Mouse (Mus musculus) forebrain, embryonic 13.5 days (tissue): Measurements from ENCODE around the gene Olfr1155. TPM values are rescaled to one million over a fixed set of nuclear protein-coding genes. Genes with fewer than 3 reads are reported as not detected.

Experiments
- ATAC-seq: fragments of 200-750 bp; cut with Nextera tagmentation; 2 replicates; pipeline ENCODE4 v1.8.0; 2017
- H3K27ac ChIP-seq: fragments of 300-500 bp; sonication (generic); 2 replicates; pipeline ENCODE4 v1.5.1; 2015; ENCODE audit warnings: inconsistent platforms, mild to moderate bottlenecking, moderate library complexity
- H3K27me3 ChIP-seq: fragments of 300-500 bp; sonication (generic); 2 replicates; pipeline ENCODE4 v1.6.1; 2015; ENCODE audit warnings: mild to moderate bottlenecking, inconsistent platforms
- H3K36me3 ChIP-seq: fragments of 300-500 bp; sonication (generic); 2 replicates; pipeline ENCODE4 v1.6.1; 2015; ENCODE audit warnings: mild to moderate bottlenecking, inconsistent platforms; ENCODE audit not compliant: poor library complexity, severe bottlenecking
- H3K4me1 ChIP-seq: fragments of 300-500 bp; sonication (generic); 2 replicates; pipeline ENCODE4 v1.6.1; 2015; ENCODE audit warnings: inconsistent platforms
- H3K4me2 ChIP-seq: fragments of 300-500 bp; sonication (generic); 2 replicates; pipeline ENCODE4 v1.6.1; 2015; ENCODE audit warnings: inconsistent platforms, mild to moderate bottlenecking, moderate library complexity
- H3K4me3 ChIP-seq: fragments of 300-500 bp; sonication (generic); 2 replicates; pipeline ENCODE4 v1.5.1; 2015; ENCODE audit warnings: mild to moderate bottlenecking, inconsistent platforms
- H3K9ac ChIP-seq: fragments of 300-500 bp; sonication (generic); 2 replicates; pipeline ENCODE4 v1.6.1; 2015; ENCODE audit warnings: mild to moderate bottlenecking, inconsistent platforms
- H3K9me3 ChIP-seq: fragments of 300-500 bp; sonication (generic); replicated peaks from 2 replicates; pipeline ENCODE4 v1.6.1; 2016; ENCODE audit warnings: inconsistent platforms
- WGBS: fragments of 180-500 bp; shearing (Covaris S2); methylation state at CpG from one replicate; pipeline ENCODE4 v1.1.7; 2015; 5-methylcytosine and 5-hydroxymethylcytosine counted together
- polyA plus RNA-seq: library from polyadenylated mRNA; unstranded; fragments of >200 nt; fragmentation: Nextera tagmentation; extraction: Ambion mirVana; gene quantifications from 2 replicates; pipeline ENCODE4 v1.2.1, GENCODE M21; 2015

Olfr1155 gene
- not detected in 2 replicates for polyA plus RNA-seq

GRCm38 (mm10) chr2:87945037-87945436, at the start of gene Olfr1155:
Olfr1155 (minus strand) TSS chr2:87945137.
- no peak within 1 kb of the TSS for H3K27ac ChIP-seq
- H3K27me3 ChIP-seq: no peaks in the 10 kb centered on the region
- no peak within 1 kb of the TSS for H3K9ac ChIP-seq
- WGBS: 94% methylated on average over 1 of the region's 1 CpGs
- no peaks in the 10 kb centered on the region for H3K36me3 ChIP-seq
- no peaks in the 10 kb centered on the region for H3K4me1 ChIP-seq
- ATAC-seq: no peak
- no peak within 1 kb of the TSS for H3K4me2 ChIP-seq
- no peak within 1 kb of the TSS for H3K4me3 ChIP-seq
- no peaks in the 10 kb centered on the region for H3K9me3 ChIP-seq

- no peak within 1 kb of the TSS for H3K4me3 ChIP-seq
- ATAC-seq: no peak
- H3K36me3 ChIP-seq: no peaks in the 10 kb centered on the region
- no peak within 1 kb of the TSS for H3K27ac ChIP-seq
- H3K27me3 ChIP-seq: no peaks in the 10 kb centered on the region
- H3K4me2 ChIP-seq: no peak within 1 kb of the TSS
- no peak within 1 kb of the TSS for H3K9ac ChIP-seq
- H3K9me3 ChIP-seq: no peaks in the 10 kb centered on the region
- no peaks in the 10 kb centered on the region for H3K4me1 ChIP-seq
Measured at GRCm38 (mm10) chr2:87989813-87990212, 44.9 kb upstream of the Olfr1155 start, which contains the start of gene Olfr1158. Olfr1158 (plus strand) TSS chr2:87990113.

GRCm38 (mm10) chr2:87974563-87974962, 29.6 kb upstream of the Olfr1155 start, which contains the start of gene Olfr74:
Olfr74 (minus strand) TSS chr2:87974663.
- WGBS: 78% methylated on average over 3 of the region's 3 CpGs
- Histone ChIP-seq H3K4me2 (no peak within 1 kb of the TSS), H3K4me1 (no peaks in the 10 kb centered on the region), H3K36me3 (no peaks in the 10 kb centered on the region), H3K4me3 (no peak within 1 kb of the TSS), H3K9me3 (no peaks in the 10 kb centered on the region), H3K27me3 (no peaks in the 10 kb centered on the region), H3K27ac (no peak within 1 kb of the TSS), H3K9ac (no peak within 1 kb of the TSS)
- no peak for ATAC-seq

- H3K36me3 ChIP-seq: no peaks in the 10 kb centered on the region
- H3K9me3 ChIP-seq: no peaks in the 10 kb centered on the region
- WGBS: 97% methylated on average over 4 of the region's 4 CpGs
- ATAC-seq: no peak
- H3K9ac ChIP-seq: no peak within 1 kb of the TSS
- no peaks in the 10 kb centered on the region for H3K4me1 ChIP-seq
- H3K4me3 ChIP-seq: no peak within 1 kb of the TSS
- no peak within 1 kb of the TSS for H3K27ac ChIP-seq
- H3K27me3 ChIP-seq: no peaks in the 10 kb centered on the region
- no peak within 1 kb of the TSS for H3K4me2 ChIP-seq
Measured at GRCm38 (mm10) chr2:87968199-87968598, 23.3 kb upstream of the Olfr1155 start, which contains the start of gene Olfr1157. Olfr1157 (minus strand) TSS chr2:87968299.

GRCm38 (mm10) chr2:87953000-87953399, 8.1 kb upstream of the Olfr1155 start, which contains the start of gene Olfr1156:
Olfr1156 (minus strand) TSS chr2:87953100.
- Histone ChIP-seq H3K4me1 (no peaks in the 10 kb centered on the region), H3K36me3 (no peaks in the 10 kb centered on the region), H3K4me2 (no peak within 1 kb of the TSS), H3K27me3 (no peaks in the 10 kb centered on the region), H3K4me3 (no peak within 1 kb of the TSS), H3K27ac (no peak within 1 kb of the TSS), H3K9me3 (no peaks in the 10 kb centered on the region), H3K9ac (no peak within 1 kb of the TSS)
- ATAC-seq: no peak

GRCm38 (mm10) chr2:87905066-87905465, 39.9 kb downstream of the Olfr1155 start, which contains the start of gene Olfr1154:
Olfr1154 (minus strand) TSS chr2:87905166.
- no peak within 1 kb of the TSS for H3K4me2 ChIP-seq
- no peaks in the 10 kb centered on the region for H3K27me3 ChIP-seq
- no peaks in the 10 kb centered on the region for H3K36me3 ChIP-seq
- 93% methylated on average over 1 of the region's 1 CpGs for WGBS
- no peak within 1 kb of the TSS for H3K9ac ChIP-seq
- no peak for ATAC-seq
- no peaks in the 10 kb centered on the region for H3K9me3 ChIP-seq
- H3K27ac ChIP-seq: no peak within 1 kb of the TSS
- no peak within 1 kb of the TSS for H3K4me3 ChIP-seq
- no peaks in the 10 kb centered on the region for H3K4me1 ChIP-seq

- no peaks in the 10 kb centered on the region for H3K36me3 ChIP-seq
- H3K9me3 ChIP-seq: no peaks in the 10 kb centered on the region
- H3K4me2 ChIP-seq: no peak within 1 kb of the TSS
- H3K27me3 ChIP-seq: no peaks in the 10 kb centered on the region
- ATAC-seq: no peak
- no peak within 1 kb of the TSS for H3K9ac ChIP-seq
- no peak within 1 kb of the TSS for H3K27ac ChIP-seq
- no peak within 1 kb of the TSS for H3K4me3 ChIP-seq
- WGBS: 79% methylated on average over 1 of the region's 1 CpGs
- no peaks in the 10 kb centered on the region for H3K4me1 ChIP-seq
Measured at GRCm38 (mm10) chr2:87894662-87895061, 50.3 kb downstream of the Olfr1155 start, which contains the start of gene Olfr1153. Olfr1153 (plus strand) TSS chr2:87894962.

Other genes starting within 250 kb of the Olfr1155 start
- gene Olfr1137, start 232.0 kb downstream of the Olfr1155 start, polyA plus RNA-seq: not detected in 2 replicates
- gene Olfr1138, start 205.2 kb downstream of the Olfr1155 start, polyA plus RNA-seq: not detected in 2 replicates
- gene Olfr1140, start 201.4 kb downstream of the Olfr1155 start, polyA plus RNA-seq: not detected in 2 replicates
- not detected in 2 replicates for gene Olfr1141, start 191.1 kb downstream of the Olfr1155 start, polyA plus RNA-seq
- not detected in 2 replicates for gene Olfr152, start 165.7 kb downstream of the Olfr1155 start, polyA plus RNA-seq
- not detected in 2 replicates for gene Olfr1143, start 144.5 kb downstream of the Olfr1155 start, polyA plus RNA-seq
- not detected in 2 replicates for gene Olfr1145, start 135.3 kb downstream of the Olfr1155 start, polyA plus RNA-seq
- gene Olfr1148, start 114.6 kb downstream of the Olfr1155 start, polyA plus RNA-seq: not detected in 2 replicates
- not detected in 2 replicates for gene Olfr1150-ps1, start 101.1 kb downstream of the Olfr1155 start, polyA plus RNA-seq
- gene Olfr1151, start 89.3 kb downstream of the Olfr1155 start, polyA plus RNA-seq: not detected in 2 replicates
- gene Olfr1152, start 78.6 kb downstream of the Olfr1155 start, polyA plus RNA-seq: 0.03 TPM in 1 of 2 replicates, not detected in the other
- not detected in 2 replicates for gene Olfr1153, start 50.2 kb downstream of the Olfr1155 start, polyA plus RNA-seq
- not detected in 2 replicates for gene Olfr1154, start 40.0 kb downstream of the Olfr1155 start, polyA plus RNA-seq
- not detected in 2 replicates for gene Olfr1156, start 8.0 kb upstream of the Olfr1155 start, polyA plus RNA-seq
- gene Olfr1157, start 23.2 kb upstream of the Olfr1155 start, polyA plus RNA-seq: not detected in 2 replicates
- not detected in 2 replicates for gene Olfr74, start 29.5 kb upstream of the Olfr1155 start, polyA plus RNA-seq
- gene Olfr1158, start 45.0 kb upstream of the Olfr1155 start, polyA plus RNA-seq: not detected in 2 replicates
- not detected in 2 replicates for gene Olfr1160, start 63.1 kb upstream of the Olfr1155 start, polyA plus RNA-seq
- gene Olfr1161, start 77.6 kb upstream of the Olfr1155 start, polyA plus RNA-seq: not detected in 2 replicates
- gene Olfr73, start 92.6 kb upstream of the Olfr1155 start, polyA plus RNA-seq: not detected in 2 replicates
- gene Olfr1162, start 106.0 kb upstream of the Olfr1155 start, polyA plus RNA-seq: not detected in 2 replicates
- gene Olfr1163, start 126.7 kb upstream of the Olfr1155 start, polyA plus RNA-seq: not detected in 2 replicates
- not detected in 2 replicates for gene Olfr1164, start 148.8 kb upstream of the Olfr1155 start, polyA plus RNA-seq
- not detected in 2 replicates for gene Olfr1166, start 183.1 kb upstream of the Olfr1155 start, polyA plus RNA-seq
- not detected in 2 replicates for gene Olfr1167, start 210.1 kb upstream of the Olfr1155 start, polyA plus RNA-seq
- not detected in 2 replicates for gene Olfr1168, start 236.7 kb upstream of the Olfr1155 start, polyA plus RNA-seq